Mouse (Mus musculus) kidney, postnatal 0 days (tissue): ENCODE measurements around the gene Creg2. TPM values are rescaled to one million over a fixed set of nuclear protein-coding genes. Genes with fewer than 3 reads are reported as not detected.
A peak's percentile ranks its signal among the peaks of the same experiment; 100 is the strongest.
"Not testable (repeated sequence)": the region's sequence is repeated elsewhere in the genome, so short reads cannot be mapped to it uniquely, and the experiment has no call there.

Experiments
- ATAC-seq: fragments of 200-750 bp; cut with Nextera tagmentation; replicated peaks from 2 replicates; pipeline ENCODE4 v1.8.0; 2017; ENCODE audit warnings: low read depth, moderate number of reproducible peaks, moderate TSS enrichment, moderate library complexity; ENCODE audit not compliant: low FRiP score
- DNase-seq: peaks from one replicate; pipeline ENCODE4 v3.0.0-alpha.2; 2016; ENCODE audit warnings: low spot score
- H3K27ac ChIP-seq: fragments of 300-500 bp; sonication (generic); 2 replicates; pipeline ENCODE4 v1.5.1; 2014; ENCODE audit warnings: mild to moderate bottlenecking
- H3K27me3 ChIP-seq: fragments of 300-500 bp; sonication (generic); 2 replicates; pipeline ENCODE4 v1.6.1; 2014; ENCODE audit warnings: low read length, mixed read lengths; ENCODE audit not compliant: insufficient read depth
- H3K36me3 ChIP-seq: fragments of 300-500 bp; sonication (generic); 2 replicates; pipeline ENCODE4 v1.6.1; 2014; ENCODE audit warnings: low read length, mixed read lengths; ENCODE audit not compliant: insufficient read depth
- H3K4me1 ChIP-seq: fragments of 300-500 bp; sonication (generic); replicated peaks from 2 replicates; pipeline ENCODE4 v1.6.1; 2014; ENCODE audit warnings: antibody characterized with exemption, low read length, mixed read lengths; ENCODE audit not compliant: insufficient read depth
- H3K4me2 ChIP-seq: fragments of 300-500 bp; sonication (generic); 2 replicates; pipeline ENCODE4 v1.6.1; 2014; ENCODE audit warnings: mild to moderate bottlenecking, low read length, moderate library complexity, mixed read lengths
- H3K4me3 ChIP-seq: fragments of 300-500 bp; sonication (generic); replicated peaks from 2 replicates; pipeline ENCODE4 v1.5.1; 2014; ENCODE audit warnings: low read depth, low read length
- H3K9ac ChIP-seq: fragments of 300-500 bp; sonication (generic); 2 replicates; pipeline ENCODE4 v1.6.1; 2014; ENCODE audit warnings: low read depth, low read length
- H3K9me3 ChIP-seq: fragments of 300-500 bp; sonication (generic); replicated peaks from 2 replicates; pipeline ENCODE4 v1.6.1; 2016; ENCODE audit warnings: low read length, inconsistent platforms, mixed read lengths
- CTCF ChIP-seq: IDR thresholded peaks from 2 replicates; pipeline ENCODE4 v1.5.1; 2016; ENCODE audit warnings: antibody characterized with exemption, low read depth, mild to moderate bottlenecking, moderate library complexity
- WGBS: fragments of 180-500 bp; shearing (Covaris S2); extraction: QIAGEN DNeasy Blood & Tissue Kit; methylation state at CpG from one replicate; pipeline ENCODE4 v1.1.7; 2014; 5-methylcytosine and 5-hydroxymethylcytosine counted together
- polyA plus RNA-seq: library from polyadenylated mRNA; unstranded; fragments of >200 nt; fragmentation: Nextera tagmentation; extraction: Ambion mirVana; gene quantifications from 2 replicates; pipeline ENCODE4 v1.2.1, GENCODE M21; 2015

Creg2 gene
- polyA plus RNA-seq, 1 experiment from 2014 or later, result 0.05 TPM

- no peaks in the 10 kb centered on the region for H3K4me1 ChIP-seq
- WGBS, result 76% methylated on average over 6 of the region's 6 CpGs
- no peak overlapping the region for H3K4me2 ChIP-seq
- H3K9ac ChIP-seq, result no peak overlapping the region
- no peaks in the 10 kb centered on the region; the same call in 1 of the 2 replicates for H3K27me3 ChIP-seq
- ATAC-seq (no peak), DNase-seq (no peak)
- no peak overlapping the region for H3K27ac ChIP-seq
- no peak overlapping the region for H3K4me3 ChIP-seq
- no peaks in the 10 kb centered on the region for H3K9me3 ChIP-seq
- H3K36me3 ChIP-seq, result no peaks in the 10 kb centered on the region
- TF ChIP-seq CTCF, result no peak
Measured at GRCm38 (mm10) chr1:39656976-39657529, 5.8 kb upstream of the Creg2 start.

- 89% methylated on average over 18 of the region's 18 CpGs for WGBS
- not testable (repeated sequence) for H3K4me3 ChIP-seq, H3K4me2 ChIP-seq, H3K36me3 ChIP-seq, DNase-seq, H3K9ac ChIP-seq, H3K9me3 ChIP-seq, H3K4me1 ChIP-seq, ATAC-seq, H3K27ac ChIP-seq
- peaks cover 12% of the 10 kb centered on the region for H3K27me3 ChIP-seq
Measured at GRCm38 (mm10) chr1:39654901-39655300, 3.6 kb upstream of the Creg2 start.

GRCm38 (mm10) chr1:39653028-39653427 is 1.8 kb upstream of the Creg2 start:
- peaks cover 6% of the 10 kb centered on the region for H3K4me1 ChIP-seq
- H3K9me3 ChIP-seq, result no peaks in the 10 kb centered on the region
- no peak for ATAC-seq
- no peak for TF ChIP-seq CTCF
- no peak overlapping the region for H3K4me2 ChIP-seq
- no peaks in the 10 kb centered on the region for H3K36me3 ChIP-seq
- H3K9ac ChIP-seq, result no peak overlapping the region
- H3K27ac ChIP-seq, result no peak overlapping the region
- WGBS, result 70% methylated on average over 4 of the region's 4 CpGs
- peaks cover 16% of the 10 kb centered on the region for H3K27me3 ChIP-seq
- DNase-seq, result no peak
- no peak overlapping the region for H3K4me3 ChIP-seq

- no peak overlapping the region for H3K27ac ChIP-seq
- WGBS, result 1% methylated on average over 73 of the region's 73 CpGs
- H3K9ac ChIP-seq, result 0 out of 2 replicates have a peak overlapping the region, but pooled peaks have one; percentile 31
- ATAC-seq (peak; percentile 83), DNase-seq (peak; percentile 88)
- H3K27me3 ChIP-seq, result peaks cover 16% of the 10 kb centered on the region
- H3K4me1 ChIP-seq, result peaks cover 6% of the 10 kb centered on the region
- H3K4me3 ChIP-seq, result peak overlapping the region; percentile 45
- peak overlapping the region; percentile 93 for H3K4me2 ChIP-seq
- peak; percentile 79 for TF ChIP-seq CTCF
- H3K9me3 ChIP-seq, result no peaks in the 10 kb centered on the region
- no peaks in the 10 kb centered on the region for H3K36me3 ChIP-seq
Measured at GRCm38 (mm10) chr1:39650435-39651240, 636 bp downstream of the Creg2 start.

GRCm38 (mm10) chr1:39649691-39650434 is 1.4 kb downstream of the Creg2 start:
- ATAC-seq (0 out of 2 replicates have a peak, but pooled peaks have one; percentile 15), DNase-seq (peak; percentile 11)
- Histone ChIP-seq H3K36me3 (no peaks in the 10 kb centered on the region), H3K9ac (0 out of 2 replicates have a peak overlapping the region, but pooled peaks have one; percentile 31), H3K27ac (no peak overlapping the region), H3K4me1 (peaks cover 6% of the 10 kb centered on the region), H3K4me2 (peak overlapping the region; percentile 93), H3K4me3 (peak overlapping the region; percentile 45), H3K27me3 (peaks cover 16% of the 10 kb centered on the region), H3K9me3 (no peaks in the 10 kb centered on the region)
- WGBS, result 12% methylated on average over 17 of the region's 17 CpGs
- no peak for TF ChIP-seq CTCF

- no peak overlapping the region for H3K27ac ChIP-seq
- no peak for ATAC-seq
- peaks cover 6% of the 10 kb centered on the region for H3K4me1 ChIP-seq
- DNase-seq, result no peak
- no peak overlapping the region for H3K4me3 ChIP-seq
- H3K9ac ChIP-seq, result no peak overlapping the region
- H3K4me2 ChIP-seq, result no peak overlapping the region
- 85% methylated on average over 7 of the region's 7 CpGs for WGBS
- TF ChIP-seq CTCF, result no peak
- no peaks in the 10 kb centered on the region for H3K9me3 ChIP-seq
- peaks cover 16% of the 10 kb centered on the region for H3K27me3 ChIP-seq
- no peaks in the 10 kb centered on the region for H3K36me3 ChIP-seq
Measured at GRCm38 (mm10) chr1:39648584-39648983, 2.7 kb downstream of the Creg2 start.
